Mouse (Mus musculus) fibroblast of lung, adult 2 months (primary cell): ENCODE data around the gene Zfp488.

Source experiments
- DNase-seq: peaks from one replicate; pipeline ENCODE4 v3.0.0-alpha.2; 2011; ENCODE audit warnings: low read depth

Zfp488 gene

GRCm38 (mm10) chr14:33978604-33979059 is at the start of gene Zfp488:
Zfp488 (minus strand) TSS chr14:33978764.
- no peak for DNase-seq

- no peak for DNase-seq
Observed at GRCm38 (mm10) chr14:34026710-34027109, 48.1 kb upstream of the Zfp488 start.

- no peak for DNase-seq
Observed at GRCm38 (mm10) chr14:34016938-34017337, 38.4 kb upstream of the Zfp488 start.

- no peak for DNase-seq
Observed at GRCm38 (mm10) chr14:34016381-34016780, 37.8 kb upstream of the Zfp488 start, which contains the start of gene Gm5460. Gm5460 (plus strand) TSS chr14:34016758.

- no peak for DNase-seq
Observed at GRCm38 (mm10) chr14:34015063-34015462, 36.5 kb upstream of the Zfp488 start, which contains the start of gene Gm30083. Gm30083 (minus strand) TSS chr14:34015182.

- no peak for DNase-seq
Observed at GRCm38 (mm10) chr14:34002358-34002757, 23.8 kb upstream of the Zfp488 start.

GRCm38 (mm10) chr14:34001445-34001844 is 22.9 kb upstream of the Zfp488 start:
- no peak for DNase-seq

- DNase-seq = no peak
Observed at GRCm38 (mm10) chr14:34000076-34000475, 21.5 kb upstream of the Zfp488 start.

GRCm38 (mm10) chr14:33997427-33997826 is 18.9 kb upstream of the Zfp488 start:
- DNase-seq = no peak

- DNase-seq = no peak
Observed at GRCm38 (mm10) chr14:33993521-33994289, 15.1 kb upstream of the Zfp488 start.

GRCm38 (mm10) chr14:33993051-33993450 is 14.5 kb upstream of the Zfp488 start:
- DNase-seq = no peak

GRCm38 (mm10) chr14:33991971-33992370 is 13.4 kb upstream of the Zfp488 start:
- no peak for DNase-seq

- no peak for DNase-seq
Observed at GRCm38 (mm10) chr14:33989201-33989600, 10.6 kb upstream of the Zfp488 start.

- no peak for DNase-seq
Observed at GRCm38 (mm10) chr14:33977748-33978147, 816 bp downstream of the Zfp488 start.

GRCm38 (mm10) chr14:33974752-33975151 is 3.8 kb downstream of the Zfp488 start:
- DNase-seq = no peak

- no peak for DNase-seq
Observed at GRCm38 (mm10) chr14:33972679-33973078, 5.9 kb downstream of the Zfp488 start.

- DNase-seq = no peak
Observed at GRCm38 (mm10) chr14:33965675-33966074, 12.9 kb downstream of the Zfp488 start.

GRCm38 (mm10) chr14:33959341-33959740 is 19.2 kb downstream of the Zfp488 start:
- peak; percentile 5 for DNase-seq

- no peak for DNase-seq
Observed at GRCm38 (mm10) chr14:33958841-33959240, 19.7 kb downstream of the Zfp488 start.

- no peak for DNase-seq
Observed at GRCm38 (mm10) chr14:33958186-33958585, 20.4 kb downstream of the Zfp488 start.

GRCm38 (mm10) chr14:33956055-33956454 is 22.5 kb downstream of the Zfp488 start:
- DNase-seq = no peak

GRCm38 (mm10) chr14:33953761-33954160 is 24.8 kb downstream of the Zfp488 start, which contains the start of gene Rbp3:
Rbp3 (plus strand) TSS chr14:33954003.
- DNase-seq = no peak

GRCm38 (mm10) chr14:33952233-33952981 is 26.2 kb downstream of the Zfp488 start:
- no peak for DNase-seq
